In genomic region chr7:98797347-98798133, GRCm38 (mm10) we compare ENCODE assay signal across 16 mouse cellular contexts. TPM values are rescaled to one million over a fixed set of nuclear protein-coding genes. Genes with fewer than 3 reads are reported as not detected.
DNase-seq lines count a peak whose midpoint lies in the region; ATAC-seq and TF ChIP-seq lines count a peak whose summit lies in the region.
"Had no signal": no experiment of that assay in that cellular context is flagged by ENCODE, and none has a peak within 500 bp of the region (broad histone marks: within the 10 kb centered on the region; RNA-seq: fewer than 3 reads in every experiment).

No protein-coding gene starts in this region.

- H3K27me3 ChIP-seq in hindbrain, embryonic 13.5 days = 0 out of 2 replicates have a peak, but pooled peaks cover 3% of the 10 kb centered on the region
- H3K27me3 ChIP-seq in hindbrain, embryonic 11.5 days (ENCODE audit: control insufficient read depth, insufficient read depth, low read length) = no peaks in the 10 kb centered on the region
- H3K27me3 ChIP-seq in CH12.LX (replicated peaks) = peaks cover 21% of the 10 kb centered on the region
- H3K27me3 ChIP-seq in embryonic facial prominence, embryonic 10.5 days (replicated peaks; ENCODE audit: low read depth, poor library complexity, severe bottlenecking) = peaks cover 4% of the 10 kb centered on the region; the same call in 1 of the 2 replicates
- no peaks in the 10 kb centered on the region for H3K27me3 ChIP-seq in limb, embryonic 11.5 days (ENCODE audit: control insufficient read depth, insufficient read depth, low read length)
- H3K27me3 ChIP-seq in intestine, embryonic 15.5 days (replicated peaks) = no peaks in the 10 kb centered on the region
- H3K27me3 ChIP-seq in liver, postnatal 0 days (ENCODE audit: insufficient read depth, low read length) = no peaks in the 10 kb centered on the region
- H3K27me3 ChIP-seq: hindbrain, embryonic 12.5 days had no signal

- no peak for TF ChIP-seq POLR2A in CH12.LX (IDR thresholded peaks at IDR 0.05; ENCODE audit: low read depth, low read length)

- ATAC-seq in hindbrain, embryonic 13.5 days (ENCODE audit: low FRiP score) = no peak
- ATAC-seq in hindbrain, embryonic 11.5 days (ENCODE audit: low FRiP score) = no peak
- peak; percentile 52; the same call in 1 of the 2 replicates for ATAC-seq in limb, embryonic 11.5 days (ENCODE audit: insufficient number of reproducible peaks, low FRiP score, low TSS enrichment, low read depth)
- ATAC-seq in intestine, embryonic 15.5 days = no peak
- ATAC-seq in liver, postnatal 0 days = no peak
- ATAC-seq: forebrain, embryonic 14.5 days had no signal

- peak; percentile 73 for TF ChIP-seq EP300 in CH12.LX (IDR thresholded peaks at IDR 0.05; ENCODE audit: low read length)
- no peak for TF ChIP-seq EP300 in liver, postnatal 0 days (IDR thresholded peaks at IDR 0.05; ENCODE audit: low read depth)

- H3K4me2 ChIP-seq in hindbrain, embryonic 13.5 days = no peak overlapping the region
- H3K4me2 ChIP-seq in hindbrain, embryonic 11.5 days (replicated peaks; ENCODE audit: low read depth, low read length) = no peak overlapping the region
- no peak overlapping the region for H3K4me2 ChIP-seq in CH12.LX (ENCODE audit: insufficient read depth, low read depth, poor library complexity, severe bottlenecking)
- H3K4me2 ChIP-seq in limb, embryonic 11.5 days (ENCODE audit: low read depth, severe bottlenecking) = no peak overlapping the region
- H3K4me2 ChIP-seq in intestine, embryonic 15.5 days (replicated peaks) = no peak overlapping the region
- no peak overlapping the region for H3K4me2 ChIP-seq in liver, postnatal 0 days (ENCODE audit: low read depth, low read length)
- H3K4me2 ChIP-seq: hindbrain, embryonic 12.5 days had no signal

- H3K9me3 ChIP-seq in hindbrain, embryonic 13.5 days = no peaks in the 10 kb centered on the region
- no peaks in the 10 kb centered on the region for H3K9me3 ChIP-seq in hindbrain, embryonic 11.5 days (ENCODE audit: control insufficient read depth, low read length)
- H3K9me3 ChIP-seq in CH12.LX (replicated peaks; ENCODE audit: low read length) = no peaks in the 10 kb centered on the region
- no peaks in the 10 kb centered on the region for H3K9me3 ChIP-seq in embryonic facial prominence, embryonic 10.5 days
- H3K9me3 ChIP-seq in limb, embryonic 11.5 days (ENCODE audit: control insufficient read depth, low read length) = no peaks in the 10 kb centered on the region
- no peaks in the 10 kb centered on the region for H3K9me3 ChIP-seq in intestine, embryonic 15.5 days
- H3K9me3 ChIP-seq in liver, postnatal 0 days (ENCODE audit: low read length) = no peaks in the 10 kb centered on the region
- H3K9me3 ChIP-seq: hindbrain, embryonic 12.5 days had no signal

- no peak for TF ChIP-seq CTCF in CH12.LX (conservative IDR thresholded peaks at IDR 0.05 in 1 of 2, IDR thresholded peaks at IDR 0.05 in 1 of 2; ENCODE audit: low read depth in 2 of 2, low read length in 2 of 2)
- no peak for TF ChIP-seq CTCF in liver, postnatal 0 days (IDR thresholded peaks at IDR 0.05; ENCODE audit: low read depth)

- DNase-seq in hindbrain, embryonic 11.5 days (ENCODE audit: low spot score) = no peak
- peak; percentile 21 for DNase-seq in CH12.LX (ENCODE audit: extremely low read depth)
- peak; percentile 50 for DNase-seq in embryonic facial prominence, embryonic 10.5 days (ENCODE audit: low spot score)
- no peak for DNase-seq in limb, embryonic 11.5 days (ENCODE audit: low spot score)
- no peak for DNase-seq in liver, postnatal 0 days
- DNase-seq: adrenal gland, adult 2 months; cerebellum, adult 9-10 months; kidney, adult 9 months; liver; lung, postnatal 10 days; midbrain, embryonic 14.5 days; right cerebral cortex, postnatal 14 days had no signal

- no peak for TF ChIP-seq RAD21 in CH12.LX (IDR thresholded peaks at IDR 0.05; ENCODE audit: low read depth, low read length)

- H3K27ac ChIP-seq in hindbrain, embryonic 13.5 days = no peak overlapping the region
- H3K27ac ChIP-seq in hindbrain, embryonic 11.5 days (ENCODE audit: low read depth, low read length) = no peak overlapping the region
- no peak overlapping the region for H3K27ac ChIP-seq in CH12.LX (ENCODE audit: insufficient read depth, low read depth)
- H3K27ac ChIP-seq in embryonic facial prominence, embryonic 10.5 days (replicated peaks) = peak overlapping the region; percentile 49
- no peak overlapping the region for H3K27ac ChIP-seq in limb, embryonic 11.5 days (replicated peaks; ENCODE audit: low read depth, low read length)
- H3K27ac ChIP-seq in intestine, embryonic 15.5 days = no peak overlapping the region
- H3K27ac ChIP-seq in liver, postnatal 0 days (ENCODE audit: low read depth) = no peak overlapping the region
- H3K27ac ChIP-seq: hindbrain, embryonic 12.5 days had no signal

- H3K9ac ChIP-seq in hindbrain, embryonic 13.5 days = 0 out of 2 replicates have a peak overlapping the region, but pooled peaks have one; percentile 10
- no peak overlapping the region for H3K9ac ChIP-seq in hindbrain, embryonic 11.5 days (ENCODE audit: low read depth, low read length)
- H3K9ac ChIP-seq in CH12.LX (ENCODE audit: insufficient read depth, low read depth) = no peak overlapping the region
- no peak overlapping the region; the same call in 1 of the 2 replicates for H3K9ac ChIP-seq in limb, embryonic 11.5 days (ENCODE audit: low read length)
- H3K9ac ChIP-seq in intestine, embryonic 15.5 days = no peak overlapping the region
- no peak overlapping the region for H3K9ac ChIP-seq in liver, postnatal 0 days (replicated peaks)
- H3K9ac ChIP-seq: hindbrain, embryonic 12.5 days had no signal

- H3K4me3 ChIP-seq in hindbrain, embryonic 13.5 days = no peak overlapping the region
- H3K4me3 ChIP-seq in hindbrain, embryonic 11.5 days (ENCODE audit: low read depth, low read length) = no peak overlapping the region
- no peak overlapping the region for H3K4me3 ChIP-seq in CH12.LX (replicated peaks in 1 of 3; ENCODE audit: low read depth in 2 of 3, low read length in 2 of 3, poor library complexity in 1 of 3)
- no peak overlapping the region for H3K4me3 ChIP-seq in embryonic facial prominence, embryonic 10.5 days
- H3K4me3 ChIP-seq in limb, embryonic 11.5 days (ENCODE audit: low read depth, low read length) = no peak overlapping the region
- no peak overlapping the region for H3K4me3 ChIP-seq in intestine, embryonic 15.5 days (replicated peaks)
- no peak overlapping the region for H3K4me3 ChIP-seq in liver, postnatal 0 days (ENCODE audit: low read depth, low read length)
- H3K4me3 ChIP-seq: hindbrain, embryonic 12.5 days had no signal

- H3K4me1 ChIP-seq in hindbrain, embryonic 13.5 days (replicated peaks) = peaks cover 11% of the 10 kb centered on the region
- no peaks in the 10 kb centered on the region; the same call in 1 of the 2 replicates for H3K4me1 ChIP-seq in hindbrain, embryonic 11.5 days (replicated peaks; ENCODE audit: control insufficient read depth, insufficient read depth, low read length)
- peaks cover 26 to 35% of the 10 kb centered on the region in 2 experiments for H3K4me1 ChIP-seq in CH12.LX (ENCODE audit: control insufficient read depth in 1 of 2, insufficient read depth in 2 of 2)
- peaks cover 43% of the 10 kb centered on the region for H3K4me1 ChIP-seq in embryonic facial prominence, embryonic 10.5 days
- H3K4me1 ChIP-seq in limb, embryonic 11.5 days (ENCODE audit: control insufficient read depth, insufficient read depth, low read length) = peaks cover 11% of the 10 kb centered on the region
- peaks cover 12% of the 10 kb centered on the region; the same call in 1 of the 2 replicates for H3K4me1 ChIP-seq in intestine, embryonic 15.5 days (replicated peaks)
- H3K4me1 ChIP-seq in liver, postnatal 0 days (ENCODE audit: insufficient read depth) = no peaks in the 10 kb centered on the region

- 38% methylated on average over 5 of the region's 5 CpGs for WGBS in hindbrain, embryonic 13.5 days
- 37% methylated on average over 5 of the region's 5 CpGs for WGBS in hindbrain, embryonic 11.5 days
- WGBS in embryonic facial prominence, embryonic 10.5 days = 24% methylated on average over 5 of the region's 5 CpGs
- WGBS in limb, embryonic 11.5 days = 19% methylated on average over 5 of the region's 5 CpGs
- WGBS in intestine, embryonic 15.5 days = 42% methylated on average over 5 of the region's 5 CpGs
- WGBS in liver, postnatal 0 days (ENCODE audit: insufficient replicate concordance) = 56% methylated on average over 5 of the region's 5 CpGs

- H3K36me3 ChIP-seq in hindbrain, embryonic 13.5 days = no peaks in the 10 kb centered on the region
- H3K36me3 ChIP-seq in hindbrain, embryonic 11.5 days (ENCODE audit: control insufficient read depth, insufficient read depth, low read length) = no peaks in the 10 kb centered on the region
- no peaks in the 10 kb centered on the region for H3K36me3 ChIP-seq in CH12.LX (replicated peaks in 1 of 2; ENCODE audit: control insufficient read depth in 1 of 2, insufficient read depth in 1 of 2, low read length in 1 of 2)
- no peaks in the 10 kb centered on the region for H3K36me3 ChIP-seq in embryonic facial prominence, embryonic 10.5 days (replicated peaks)
- H3K36me3 ChIP-seq in limb, embryonic 11.5 days (ENCODE audit: control insufficient read depth, insufficient read depth, low read length) = no peaks in the 10 kb centered on the region
- H3K36me3 ChIP-seq in intestine, embryonic 15.5 days = no peaks in the 10 kb centered on the region
- H3K36me3 ChIP-seq in liver, postnatal 0 days (replicated peaks; ENCODE audit: insufficient read depth, low read length) = no peaks in the 10 kb centered on the region
- H3K36me3 ChIP-seq: hindbrain, embryonic 12.5 days had no signal

- dilution Hi-C loops in CH12.LX (cut with MboI; ENCODE audit: extremely low pct_ligation_motif_present, extremely low pct_unique_long_range_greater_than_20kb, low sequenced_read_pairs) = no loop called here

- in situ Hi-C loops in CH12.LX (cut with MboI; ENCODE audit: low pct_ligation_motif_present, low pct_unique_long_range_greater_than_20kb, low sequenced_read_pairs) = no loop called here

- no peaks in the 10 kb centered on the region for H3K79me2 ChIP-seq in CH12.LX (replicated peaks; ENCODE audit: control insufficient read depth, extremely low read depth, insufficient read depth, poor library complexity, severe bottlenecking)

TF ChIP-seq in CH12.LX, 34 proteins besides CTCF, POLR2A, EP300 and RAD21 (continues in another document):
- TF ChIP-seq IRF4 (IDR thresholded peaks at IDR 0.05; ENCODE audit: low read depth, low read length) (peak; percentile 90), TBP (conservative IDR thresholded peaks at IDR 0.05; ENCODE audit: low read depth, low read length) (no peak)

RNA-seq across cellular contexts. Expression of gene Wnt11, which starts 37.4 kb away (rescaled TPM):
- 2.0 and 2.3 TPM in 2 replicates for polyA plus RNA-seq in hindbrain, embryonic 13.5 days (2015; fragmentation: Nextera tagmentation; extraction: Ambion mirVana)
- polyA plus RNA-seq in hindbrain, embryonic 11.5 days (2014; fragmentation: Nextera tagmentation; extraction: Ambion mirVana) = 3.0 and 3.5 TPM in 2 replicates
- total RNA-seq in CH12.LX (2012; rRNA removed) (0.21 TPM in 1 of 2 replicates, not detected in the other), CH12.LX (2014; rRNA removed) (not detected in 2 replicates)
- not detected in 2 replicates for polyA plus RNA-seq in CH12.LX (2012; ENCODE audit: insufficient read length, low read depth)
- polyA plus RNA-seq in embryonic facial prominence, embryonic 10.5 days (2016; fragmentation: Nextera tagmentation; extraction: Ambion mirVana) = 2.0 TPM in 2 replicates
- 21.3 and 22.2 TPM in 2 replicates for polyA plus RNA-seq in limb, embryonic 11.5 days (2014; fragmentation: Nextera tagmentation; extraction: Ambion mirVana)
- 1.7 and 1.8 TPM in 2 replicates for polyA plus RNA-seq in intestine, embryonic 15.5 days (2015; fragmentation: Nextera tagmentation; extraction: Ambion mirVana)
- 0.12 and 0.40 TPM in 2 replicates for polyA plus RNA-seq in liver, postnatal 0 days (2015; fragmentation: Nextera tagmentation; extraction: Ambion mirVana)

Comparison
In these comparisons a context has a peak if more than half of its experiments do, and no peak if none do; other contexts are left out.
1. DNase-seq: peak in CH12.LX (single experiment) and embryonic facial prominence, embryonic 10.5 days (single experiment); none in hindbrain, embryonic 11.5 days (single experiment), limb, embryonic 11.5 days (single experiment) and liver, postnatal 0 days (single experiment).